Mouse (Mus musculus): ENCODE measurements around the gene Nuak1. TPM values are rescaled to one million over a fixed set of nuclear protein-coding genes. Genes with fewer than 3 reads are reported as not detected.
A peak's percentile ranks its signal among the peaks of the same experiment; 100 is the strongest.
"Not testable (repeated sequence)": the region's sequence is repeated elsewhere in the genome, so short reads cannot be mapped to it uniquely, and the experiment has no call there.

The Nuak1 gene
- 0.65 and 0.87 TPM in 2 replicates for total RNA-seq (2014; rRNA removed)
- 1.4 and 2.8 TPM in 2 replicates for polyA plus RNA-seq (2012; rRNA removed)

- peak within 1 kb of the TSS; percentile 99 for H3K9ac ChIP-seq (ENCODE audit: low read depth, low read length)
- peak; percentile 71 for DNase-seq (ENCODE audit: extremely low read depth, low read depth, low spot score)
- H3K4me3 ChIP-seq (ENCODE audit: insufficient read depth, low read depth, low read length): peak within 1 kb of the TSS; percentile 97
- peak; percentile 70; the same call in 1 of the 2 replicates for TF ChIP-seq POLR2A (IDR thresholded peaks at IDR 0.05; ENCODE audit: extremely low read depth, insufficient read depth, low read length)
- peak; percentile 11; the same call in 1 of the 2 replicates for TF ChIP-seq CTCF (IDR thresholded peaks at IDR 0.05; ENCODE audit: low read depth, low read length)
- no peaks in the 10 kb centered on the region for H3K27me3 ChIP-seq (ENCODE audit: control insufficient read depth, insufficient read depth, low read length)
- no peaks in the 10 kb centered on the region for H3K79me2 ChIP-seq (ENCODE audit: control insufficient read depth, insufficient read depth, low read length)
- under 1% methylated on average over 84 of the region's 94 CpGs for WGBS
- H3K27ac ChIP-seq (replicated peaks; ENCODE audit: insufficient read depth, low read depth, low read length): peak within 1 kb of the TSS; percentile 93
- H3K36me3 ChIP-seq (ENCODE audit: control insufficient read depth, insufficient read depth, low read length): no peaks in the 10 kb centered on the region
- peaks cover 5% of the 10 kb centered on the region for H3K4me1 ChIP-seq (ENCODE audit: control insufficient read depth, insufficient read depth, low read length)
Observed at GRCm38 (mm10) chr10:84440541-84441433, at the start of gene Nuak1. Gene Nuak1, minus strand, starts transcription at chr10:84440597.

- Histone ChIP-seq H3K9ac (ENCODE audit: low read depth, low read length) (no peak overlapping the region), H3K27me3 (ENCODE audit: control insufficient read depth, insufficient read depth, low read length) (no peaks in the 10 kb centered on the region), H3K79me2 (ENCODE audit: control insufficient read depth, insufficient read depth, low read length) (no peaks in the 10 kb centered on the region), H3K36me3 (ENCODE audit: control insufficient read depth, insufficient read depth, low read length) (no peaks in the 10 kb centered on the region), H3K4me1 (ENCODE audit: control insufficient read depth, insufficient read depth, low read length) (no peaks in the 10 kb centered on the region), H3K27ac (replicated peaks; ENCODE audit: insufficient read depth, low read depth, low read length) (no peak overlapping the region), H3K4me3 (ENCODE audit: insufficient read depth, low read depth, low read length) (no peak overlapping the region)
- 93% methylated on average over 5 of the region's 5 CpGs for WGBS
- DNase-seq (ENCODE audit: extremely low read depth, low read depth, low spot score): no peak
- TF ChIP-seq CTCF (IDR thresholded peaks at IDR 0.05; ENCODE audit: low read depth, low read length) (no peak), POLR2A (IDR thresholded peaks at IDR 0.05; ENCODE audit: extremely low read depth, insufficient read depth, low read length) (no peak)
Observed at GRCm38 (mm10) chr10:84490115-84490514, 49.7 kb upstream of the Nuak1 start.

GRCm38 (mm10) chr10:84488315-84488714, 47.9 kb upstream of the Nuak1 start:
- no peaks in the 10 kb centered on the region for H3K27me3 ChIP-seq (ENCODE audit: control insufficient read depth, insufficient read depth, low read length)
- H3K4me1 ChIP-seq (ENCODE audit: control insufficient read depth, insufficient read depth, low read length): no peaks in the 10 kb centered on the region
- H3K79me2 ChIP-seq (ENCODE audit: control insufficient read depth, insufficient read depth, low read length): no peaks in the 10 kb centered on the region
- no peaks in the 10 kb centered on the region for H3K36me3 ChIP-seq (ENCODE audit: control insufficient read depth, insufficient read depth, low read length)
- H3K4me3 ChIP-seq (ENCODE audit: insufficient read depth, low read depth, low read length): no peak overlapping the region
- TF ChIP-seq CTCF (IDR thresholded peaks at IDR 0.05; ENCODE audit: low read depth, low read length) (peak; percentile 84), POLR2A (IDR thresholded peaks at IDR 0.05; ENCODE audit: extremely low read depth, insufficient read depth, low read length) (no peak)
- no peak overlapping the region for H3K9ac ChIP-seq (ENCODE audit: low read depth, low read length)
- WGBS: 39% methylated on average over 6 of the region's 6 CpGs
- DNase-seq (ENCODE audit: extremely low read depth, low read depth, low spot score): peak; percentile 34
- H3K27ac ChIP-seq (replicated peaks; ENCODE audit: insufficient read depth, low read depth, low read length): no peak overlapping the region

GRCm38 (mm10) chr10:84484661-84485060, 44.3 kb upstream of the Nuak1 start:
- no peak for TF ChIP-seq POLR2A (IDR thresholded peaks at IDR 0.05; ENCODE audit: extremely low read depth, insufficient read depth, low read length)
- TF ChIP-seq CTCF (IDR thresholded peaks at IDR 0.05; ENCODE audit: low read depth, low read length): no peak

GRCm38 (mm10) chr10:84483553-84483952, 43.2 kb upstream of the Nuak1 start:
- H3K4me1 ChIP-seq (ENCODE audit: control insufficient read depth, insufficient read depth, low read length): peaks cover 11% of the 10 kb centered on the region
- H3K27ac ChIP-seq (replicated peaks; ENCODE audit: insufficient read depth, low read depth, low read length): no peak overlapping the region
- DNase-seq (ENCODE audit: extremely low read depth, low read depth, low spot score): no peak
- TF ChIP-seq POLR2A (IDR thresholded peaks at IDR 0.05; ENCODE audit: extremely low read depth, insufficient read depth, low read length) (no peak), CTCF (IDR thresholded peaks at IDR 0.05; ENCODE audit: low read depth, low read length) (no peak)
- no peak overlapping the region for H3K4me3 ChIP-seq (ENCODE audit: insufficient read depth, low read depth, low read length)
- H3K27me3 ChIP-seq (ENCODE audit: control insufficient read depth, insufficient read depth, low read length): no peaks in the 10 kb centered on the region
- no peak overlapping the region for H3K9ac ChIP-seq (ENCODE audit: low read depth, low read length)
- H3K79me2 ChIP-seq (ENCODE audit: control insufficient read depth, insufficient read depth, low read length): no peaks in the 10 kb centered on the region
- H3K36me3 ChIP-seq (ENCODE audit: control insufficient read depth, insufficient read depth, low read length): no peaks in the 10 kb centered on the region
- 49% methylated on average over 3 of the region's 3 CpGs for WGBS

More at GRCm38 (mm10) chr10:84484661-84485060, 44.3 kb upstream of the Nuak1 start:
- no peaks in the 10 kb centered on the region for H3K27me3 ChIP-seq (ENCODE audit: control insufficient read depth, insufficient read depth, low read length)
- no peaks in the 10 kb centered on the region for H3K36me3 ChIP-seq (ENCODE audit: control insufficient read depth, insufficient read depth, low read length)
- H3K27ac ChIP-seq (replicated peaks; ENCODE audit: insufficient read depth, low read depth, low read length): no peak overlapping the region
- WGBS: 63% methylated on average over 1 of the region's 1 CpGs
- no peak overlapping the region for H3K4me3 ChIP-seq (ENCODE audit: insufficient read depth, low read depth, low read length)
- peaks cover 11% of the 10 kb centered on the region for H3K4me1 ChIP-seq (ENCODE audit: control insufficient read depth, insufficient read depth, low read length)
- DNase-seq (ENCODE audit: extremely low read depth, low read depth, low spot score): no peak
- H3K9ac ChIP-seq (ENCODE audit: low read depth, low read length): no peak overlapping the region
- no peaks in the 10 kb centered on the region for H3K79me2 ChIP-seq (ENCODE audit: control insufficient read depth, insufficient read depth, low read length)

GRCm38 (mm10) chr10:84483069-84483468, 42.7 kb upstream of the Nuak1 start:
- Histone ChIP-seq H3K79me2 (ENCODE audit: control insufficient read depth, insufficient read depth, low read length) (no peaks in the 10 kb centered on the region), H3K4me3 (ENCODE audit: insufficient read depth, low read depth, low read length) (no peak overlapping the region), H3K9ac (ENCODE audit: low read depth, low read length) (no peak overlapping the region), H3K4me1 (ENCODE audit: control insufficient read depth, insufficient read depth, low read length) (peaks cover 11% of the 10 kb centered on the region), H3K36me3 (ENCODE audit: control insufficient read depth, insufficient read depth, low read length) (no peaks in the 10 kb centered on the region), H3K27me3 (ENCODE audit: control insufficient read depth, insufficient read depth, low read length) (no peaks in the 10 kb centered on the region), H3K27ac (replicated peaks; ENCODE audit: insufficient read depth, low read depth, low read length) (no peak overlapping the region)
- WGBS: 91% methylated on average over 2 of the region's 2 CpGs
- DNase-seq (ENCODE audit: extremely low read depth, low read depth, low spot score): no peak
- TF ChIP-seq CTCF (IDR thresholded peaks at IDR 0.05; ENCODE audit: low read depth, low read length) (no peak), POLR2A (IDR thresholded peaks at IDR 0.05; ENCODE audit: extremely low read depth, insufficient read depth, low read length) (no peak)

- peaks cover 14% of the 10 kb centered on the region for H3K4me1 ChIP-seq (ENCODE audit: control insufficient read depth, insufficient read depth, low read length)
- H3K9ac ChIP-seq (ENCODE audit: low read depth, low read length); H3K27ac ChIP-seq (replicated peaks; ENCODE audit: insufficient read depth, low read depth, low read length); H3K27me3 ChIP-seq (ENCODE audit: control insufficient read depth, insufficient read depth, low read length); H3K79me2 ChIP-seq (ENCODE audit: control insufficient read depth, insufficient read depth, low read length); DNase-seq (ENCODE audit: extremely low read depth, low read depth, low spot score); H3K36me3 ChIP-seq (ENCODE audit: control insufficient read depth, insufficient read depth, low read length); H3K4me3 ChIP-seq (ENCODE audit: insufficient read depth, low read depth, low read length): not testable (repeated sequence)
- 99% methylated on average over 15 of the region's 15 CpGs for WGBS
Observed at GRCm38 (mm10) chr10:84482418-84482817, 42.0 kb upstream of the Nuak1 start.

All from liver, adult 2 months (tissue).